Mouse (Mus musculus): ENCODE measurements around the gene Ntng2. TPM values are rescaled to one million over a fixed set of nuclear protein-coding genes. Genes with fewer than 3 reads are reported as not detected.

The Ntng2 gene
- total RNA-seq (2012; rRNA removed) (1.3 and 3.8 TPM in 2 replicates), total RNA-seq (2014; rRNA removed) (not detected in 2 replicates), polyA plus RNA-seq (2012; ENCODE audit: insufficient read length, low read depth) (0.50 and 0.53 TPM in 2 replicates)

- no peaks in the 10 kb centered on the region for H3K9me3 ChIP-seq (replicated peaks; ENCODE audit: low read length)
- peaks cover 96% of the 10 kb centered on the region for H3K27me3 ChIP-seq (replicated peaks)
- dilution Hi-C loops (cut with MboI; ENCODE audit: extremely low pct_ligation_motif_present, extremely low pct_unique_long_range_greater_than_20kb, low sequenced_read_pairs), result no loop called here
- H3K4me1 ChIP-seq (ENCODE audit: control insufficient read depth in 1 of 2, insufficient read depth in 2 of 2), result peaks cover 8 to 23% of the 10 kb centered on the region in 2 experiments
- H3K4me3 ChIP-seq (replicated peaks in 1 of 3; ENCODE audit: low read depth in 2 of 3, low read length in 2 of 3, poor library complexity in 1 of 3), result peak within 1 kb of the TSS; percentile 55 to 60 (median 56)
- in situ Hi-C loops (cut with MboI; ENCODE audit: low pct_ligation_motif_present, low pct_unique_long_range_greater_than_20kb, low sequenced_read_pairs), result no loop called here
- H3K4me2 ChIP-seq (ENCODE audit: insufficient read depth, low read depth, poor library complexity, severe bottlenecking), result peak within 1 kb of the TSS; percentile 60; the same call in 1 of the 2 replicates
- DNase-seq (ENCODE audit: extremely low read depth), result no peak
- peak within 1 kb of the TSS; percentile 53 for H3K9ac ChIP-seq (ENCODE audit: insufficient read depth, low read depth)
- no peak within 1 kb of the TSS for H3K27ac ChIP-seq (ENCODE audit: insufficient read depth, low read depth)
- no peaks in the 10 kb centered on the region for H3K36me3 ChIP-seq (replicated peaks in 1 of 2; ENCODE audit: control insufficient read depth in 1 of 2, insufficient read depth in 1 of 2, low read length in 1 of 2)
- TF ChIP-seq TCF12 (IDR thresholded peaks at IDR 0.05; ENCODE audit: low read depth, low read length), result 0 out of 2 replicates have a peak, but pooled peaks have one; percentile 21
- TF ChIP-seq POLR2AphosphoS2 (IDR thresholded peaks at IDR 0.05; ENCODE audit: low read depth, low read length), result no peak
- TF ChIP-seq RAD21 (IDR thresholded peaks at IDR 0.05; ENCODE audit: low read depth, low read length), result no peak
- no peaks in the 10 kb centered on the region for H3K79me2 ChIP-seq (replicated peaks; ENCODE audit: control insufficient read depth, extremely low read depth, insufficient read depth, poor library complexity, severe bottlenecking)
These were observed at the start of gene Ntng2 for GRCm38 (mm10) chr2:29252599-29253204. Gene Ntng2, minus strand, starts transcription at chr2:29253005.

DNA sequence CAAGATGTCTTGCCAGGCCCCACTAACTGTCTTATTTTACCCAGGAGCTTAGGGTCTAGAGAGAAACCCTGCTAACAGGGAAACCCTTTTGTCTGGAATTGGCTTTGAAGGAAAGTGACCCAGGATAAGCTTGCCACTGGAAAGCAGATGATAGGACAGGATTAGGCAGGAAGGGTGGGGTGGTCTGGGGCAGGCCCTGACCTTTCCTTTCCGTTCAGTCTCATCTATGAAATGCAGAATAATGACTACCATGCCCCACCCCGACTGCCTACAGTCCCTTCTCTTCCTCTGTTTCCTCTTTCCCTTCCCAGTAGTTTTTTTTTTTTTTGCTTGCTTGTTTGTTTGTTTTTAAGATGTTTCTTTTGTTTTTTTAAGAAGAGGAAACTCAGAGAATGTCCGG is 42.8 kb upstream of the Ntng2 start:
- TF ChIP-seq CHD2 (IDR thresholded peaks at IDR 0.05; ENCODE audit: low read length) (no peak), PAX5 (IDR thresholded peaks at IDR 0.05; ENCODE audit: low read length) (no peak), UBTF (IDR thresholded peaks at IDR 0.05; ENCODE audit: low read depth, low read length) (no peak)
- no peaks in the 10 kb centered on the region for H3K79me2 ChIP-seq (replicated peaks; ENCODE audit: control insufficient read depth, extremely low read depth, insufficient read depth, poor library complexity, severe bottlenecking)
- dilution Hi-C loops (cut with MboI; ENCODE audit: extremely low pct_ligation_motif_present, extremely low pct_unique_long_range_greater_than_20kb, low sequenced_read_pairs) (no loop called here), in situ Hi-C loops (cut with MboI; ENCODE audit: low pct_ligation_motif_present, low pct_unique_long_range_greater_than_20kb, low sequenced_read_pairs) (no loop called here)
- H3K9me3 ChIP-seq (replicated peaks; ENCODE audit: low read length), result peaks cover 18% of the 10 kb centered on the region
- no peak overlapping the region for H3K9ac ChIP-seq (ENCODE audit: insufficient read depth, low read depth)
- peaks cover 0 to 4% of the 10 kb centered on the region in 2 experiments; a peak in 1 of 4 replicates for H3K4me1 ChIP-seq (ENCODE audit: control insufficient read depth in 1 of 2, insufficient read depth in 2 of 2)
- no peak overlapping the region for H3K4me2 ChIP-seq (ENCODE audit: insufficient read depth, low read depth, poor library complexity, severe bottlenecking)
- DNase-seq (ENCODE audit: extremely low read depth), result no peak
- no peaks in the 10 kb centered on the region for H3K36me3 ChIP-seq (replicated peaks in 1 of 2; ENCODE audit: control insufficient read depth in 1 of 2, insufficient read depth in 1 of 2, low read length in 1 of 2)
- peaks cover 62% of the 10 kb centered on the region for H3K27me3 ChIP-seq (replicated peaks)
- no peak overlapping the region for H3K4me3 ChIP-seq (replicated peaks in 1 of 3; ENCODE audit: low read depth in 2 of 3, low read length in 2 of 3, poor library complexity in 1 of 3)
- no peak overlapping the region for H3K27ac ChIP-seq (ENCODE audit: insufficient read depth, low read depth)

DNA sequence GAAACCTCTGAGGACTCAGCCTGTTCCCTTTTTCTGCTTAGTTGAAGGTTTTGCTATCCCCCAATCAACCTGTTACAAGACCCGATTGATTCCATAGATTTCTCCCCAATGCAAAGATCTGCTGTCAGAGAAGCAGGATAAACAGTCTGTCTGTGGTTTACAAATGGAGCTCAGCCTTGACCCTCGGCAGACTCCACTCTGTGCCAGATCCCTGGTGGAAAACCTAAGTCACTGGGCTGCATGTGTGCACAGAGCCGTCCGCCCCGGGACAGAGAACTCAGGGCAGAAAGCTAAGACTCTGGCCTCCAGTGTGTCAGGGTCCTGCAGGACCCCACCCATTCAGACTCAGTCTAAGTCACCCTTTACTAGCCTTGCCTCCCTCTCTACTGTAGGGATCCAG is 34.8 kb upstream of the Ntng2 start:
- DNase-seq (ENCODE audit: extremely low read depth), result no peak
- TF ChIP-seq ZC3H11A (IDR thresholded peaks at IDR 0.05; ENCODE audit: low read depth, low read length) (no peak), ELF1 (IDR thresholded peaks at IDR 0.05; ENCODE audit: low read depth, low read length) (no peak), MEF2A (IDR thresholded peaks at IDR 0.05; ENCODE audit: borderline replicate concordance, low read depth, low read length) (no peak), POLR2A (IDR thresholded peaks at IDR 0.05; ENCODE audit: low read depth, low read length) (no peak), MXI1 (IDR thresholded peaks at IDR 0.05; ENCODE audit: low read depth, low read length) (no peak), USF2 (conservative IDR thresholded peaks at IDR 0.05; ENCODE audit: low read depth, low read length) (no peak), IRF4 (IDR thresholded peaks at IDR 0.05; ENCODE audit: low read depth, low read length) (no peak), GABPA (IDR thresholded peaks at IDR 0.05; ENCODE audit: insufficient replicate concordance, low read depth, low read length) (no peak), PAX5 (IDR thresholded peaks at IDR 0.05; ENCODE audit: low read length) (no peak), ETS1 (conservative IDR thresholded peaks at IDR 0.05; ENCODE audit: low read depth, low read length) (no peak), JUN (IDR thresholded peaks at IDR 0.05; ENCODE audit: insufficient read depth, low read depth, low read length) (no peak), MYC (IDR thresholded peaks at IDR 0.05; ENCODE audit: low read depth, low read length) (no peak), POLR2AphosphoS2 (IDR thresholded peaks at IDR 0.05; ENCODE audit: low read depth, low read length) (no peak), RCOR1 (conservative IDR thresholded peaks at IDR 0.05; ENCODE audit: low read depth, low read length) (no peak), E2F4 (IDR thresholded peaks at IDR 0.05; ENCODE audit: insufficient replicate concordance, low read depth, low read length) (no peak), SIN3A (IDR thresholded peaks at IDR 0.05; ENCODE audit: low read length) (no peak), MAFK (IDR thresholded peaks at IDR 0.05; ENCODE audit: insufficient replicate concordance, low read length) (no peak), ZNF384 (IDR thresholded peaks at IDR 0.05; ENCODE audit: low read depth, low read length) (no peak), CHD1 (IDR thresholded peaks at IDR 0.05; ENCODE audit: low read depth, low read length) (no peak), JUND (conservative IDR thresholded peaks at IDR 0.05; ENCODE audit: low read depth, low read length) (no peak)
- H3K4me2 ChIP-seq (ENCODE audit: insufficient read depth, low read depth, poor library complexity, severe bottlenecking), result no peak overlapping the region
- H3K27ac ChIP-seq (ENCODE audit: insufficient read depth, low read depth), result no peak overlapping the region
- H3K27me3 ChIP-seq (replicated peaks), result peaks cover 63% of the 10 kb centered on the region
- H3K79me2 ChIP-seq (replicated peaks; ENCODE audit: control insufficient read depth, extremely low read depth, insufficient read depth, poor library complexity, severe bottlenecking), result no peaks in the 10 kb centered on the region
- peaks cover 0 to 6% of the 10 kb centered on the region in 2 experiments; a peak in 1 of 4 replicates for H3K4me1 ChIP-seq (ENCODE audit: control insufficient read depth in 1 of 2, insufficient read depth in 2 of 2)
- no peak overlapping the region for H3K9ac ChIP-seq (ENCODE audit: insufficient read depth, low read depth)
- H3K9me3 ChIP-seq (replicated peaks; ENCODE audit: low read length), result peaks cover 7% of the 10 kb centered on the region
- H3K36me3 ChIP-seq (replicated peaks in 1 of 2; ENCODE audit: control insufficient read depth in 1 of 2, insufficient read depth in 1 of 2, low read length in 1 of 2), result no peaks in the 10 kb centered on the region
- dilution Hi-C loops (cut with MboI; ENCODE audit: extremely low pct_ligation_motif_present, extremely low pct_unique_long_range_greater_than_20kb, low sequenced_read_pairs), result no loop called here
- in situ Hi-C loops (cut with MboI; ENCODE audit: low pct_ligation_motif_present, low pct_unique_long_range_greater_than_20kb, low sequenced_read_pairs), result no loop called here
- H3K4me3 ChIP-seq (replicated peaks in 1 of 3; ENCODE audit: low read depth in 2 of 3, low read length in 2 of 3, poor library complexity in 1 of 3), result no peak overlapping the region

Measured in CH12.LX (cell line).